Mouse (Mus musculus) lung, adult 2 months (tissue): Measurements from ENCODE around the gene Gm17087. TPM values are rescaled to one million over a fixed set of nuclear protein-coding genes. Genes with fewer than 3 reads are reported as not detected.

Experiments used
- DNase-seq: peaks from one replicate; pipeline ENCODE4 v3.0.0; 2022
- H3K4me1 ChIP-seq: fragments of 200-500 bp; 2 replicates; pipeline ENCODE4 v1.6.1; 2011; ENCODE audit warnings: low read length; ENCODE audit not compliant: control insufficient read depth, insufficient read depth
- H3K4me3 ChIP-seq: fragments of 200-500 bp; replicated peaks from 2 replicates; pipeline ENCODE3; 2011; ENCODE audit warnings: low read depth, mild to moderate bottlenecking, control low read depth, low read length; ENCODE audit errors: extremely low read depth
- CTCF ChIP-seq: fragments of 200-500 bp; IDR thresholded peaks from 2 replicates; pipeline ENCODE4 v1.5.1; 2011; ENCODE audit warnings: mild to moderate bottlenecking, low read length, control low read depth; ENCODE audit not compliant: insufficient read depth
- POLR2A ChIP-seq: fragments of 200-500 bp; IDR thresholded peaks from 2 replicates; pipeline ENCODE4 v1.6.1; 2011; ENCODE audit warnings: low read depth, mild to moderate bottlenecking, control low read depth, low read length, borderline replicate concordance; ENCODE audit errors: extremely low read depth
- WGBS: fragments of 180-500 bp; shearing (Covaris S2); methylation state at CpG from one replicate; pipeline ENCODE4 v1.1.7; 2018; 5-methylcytosine and 5-hydroxymethylcytosine counted together
- polyA plus RNA-seq: library from polyadenylated mRNA; depleted of rRNA; stranded (reverse); fragments of >200 nt; gene quantifications from 2 replicates; pipeline ENCODE4 v1.2.3, GENCODE M21; 2012

Gm17087 gene
- polyA plus RNA-seq, 1 experiment = not detected

GRCm38 (mm10) chr17:8573542-8574260 is 7.0 kb upstream of the Gm17087 start:
- Histone ChIP-seq H3K4me1 (no peaks in the 10 kb centered on the region), H3K4me3 (no peak overlapping the region)
- 73% methylated on average over 8 of the region's 8 CpGs for WGBS
- TF ChIP-seq POLR2A (no peak), CTCF (no peak)
- DNase-seq = no peak

- DNase-seq = no peak
- Histone ChIP-seq H3K4me3 (no peak overlapping the region), H3K4me1 (no peaks in the 10 kb centered on the region)
- 13% methylated on average over 1 of the region's 1 CpGs for WGBS
- no peak for TF ChIP-seq CTCF
Measured at GRCm38 (mm10) chr17:8562886-8563280, 3.9 kb downstream of the Gm17087 start.

GRCm38 (mm10) chr17:8562101-8562885 is 4.5 kb downstream of the Gm17087 start:
- no peak for TF ChIP-seq CTCF
- TF ChIP-seq POLR2A = no peak
- H3K4me3 ChIP-seq = no peak overlapping the region
- H3K4me1 ChIP-seq = no peaks in the 10 kb centered on the region
- WGBS = 70% methylated on average over 14 of the region's 14 CpGs
- no peak for DNase-seq

GRCm38 (mm10) chr17:8557926-8558325 is 8.8 kb downstream of the Gm17087 start:
- 76% methylated on average over 8 of the region's 8 CpGs for WGBS
- no peak for DNase-seq
- H3K4me1 ChIP-seq = no peaks in the 10 kb centered on the region
- H3K4me3 ChIP-seq = no peak overlapping the region
- TF ChIP-seq POLR2A = no peak
- no peak for TF ChIP-seq CTCF

GRCm38 (mm10) chr17:8556223-8556622 is 10.5 kb downstream of the Gm17087 start:
- TF ChIP-seq CTCF (no peak), POLR2A (no peak)
- DNase-seq = no peak
- Histone ChIP-seq H3K4me3 (no peak overlapping the region), H3K4me1 (no peaks in the 10 kb centered on the region)
- WGBS = 65% methylated on average over 6 of the region's 6 CpGs

GRCm38 (mm10) chr17:8555785-8556184 is 11.0 kb downstream of the Gm17087 start:
- no peak for TF ChIP-seq CTCF
- no peak for TF ChIP-seq POLR2A
- WGBS = 51% methylated on average over 9 of the region's 9 CpGs
- no peak for DNase-seq
- Histone ChIP-seq H3K4me1 (no peaks in the 10 kb centered on the region), H3K4me3 (no peak overlapping the region)

GRCm38 (mm10) chr17:8554219-8554618 is 12.5 kb downstream of the Gm17087 start:
- no peak for DNase-seq
- 83% methylated on average over 6 of the region's 6 CpGs for WGBS
- TF ChIP-seq CTCF (no peak), POLR2A (no peak)
- Histone ChIP-seq H3K4me3 (no peak overlapping the region), H3K4me1 (no peaks in the 10 kb centered on the region)

- 76% methylated on average over 3 of the region's 3 CpGs for WGBS
- H3K4me1 ChIP-seq = no peaks in the 10 kb centered on the region
- H3K4me3 ChIP-seq = no peak overlapping the region
- DNase-seq = no peak
- TF ChIP-seq CTCF (no peak), POLR2A (no peak)
Measured at GRCm38 (mm10) chr17:8553601-8554000, 13.1 kb downstream of the Gm17087 start.

GRCm38 (mm10) chr17:8552346-8553035 is 14.3 kb downstream of the Gm17087 start:
- H3K4me1 ChIP-seq = no peaks in the 10 kb centered on the region
- DNase-seq = no peak
- H3K4me3 ChIP-seq = no peak overlapping the region
- WGBS = 61% methylated on average over 8 of the region's 8 CpGs
- no peak for TF ChIP-seq CTCF
- TF ChIP-seq POLR2A = no peak
